Mouse (Mus musculus): ENCODE measurements around the gene Acbd5. TPM values are rescaled to one million over a fixed set of nuclear protein-coding genes. Genes with fewer than 3 reads are reported as not detected.
A peak's percentile ranks its signal among the peaks of the same experiment; 100 is the strongest.

The Acbd5 gene
- polyA plus RNA-seq, 1 experiment from 2014 or later = 32.0 TPM

- H3K9me3 ChIP-seq (ENCODE audit: control insufficient read depth, low read length) = no peaks in the 10 kb centered on the region
- no peak overlapping the region for H3K9ac ChIP-seq (ENCODE audit: low read length)
- H3K36me3 ChIP-seq (ENCODE audit: control insufficient read depth, insufficient read depth, low read length) = no peaks in the 10 kb centered on the region
- WGBS = 70% methylated on average over 2 of the region's 2 CpGs
- ATAC-seq (ENCODE audit: low read depth) = no peak
- no peak overlapping the region for H3K4me3 ChIP-seq (ENCODE audit: low read length)
- no peak overlapping the region for H3K27ac ChIP-seq (ENCODE audit: low read length)
- no peaks in the 10 kb centered on the region for H3K4me1 ChIP-seq (replicated peaks; ENCODE audit: control insufficient read depth, insufficient read depth, low read length)
- H3K27me3 ChIP-seq (ENCODE audit: control insufficient read depth, insufficient read depth, low read depth, low read length) = no peaks in the 10 kb centered on the region
- no peak overlapping the region for H3K4me2 ChIP-seq (ENCODE audit: low read depth, low read length)
These were observed 16.1 kb upstream of the Acbd5 start for GRCm38 (mm10) chr2:23051890-23052289.

GRCm38 (mm10) chr2:23052523-23052922, 15.4 kb upstream of the Acbd5 start:
- Histone ChIP-seq H3K4me2 (ENCODE audit: low read depth, low read length) (no peak overlapping the region), H3K36me3 (ENCODE audit: control insufficient read depth, insufficient read depth, low read length) (no peaks in the 10 kb centered on the region), H3K9ac (ENCODE audit: low read length) (no peak overlapping the region), H3K9me3 (ENCODE audit: control insufficient read depth, low read length) (no peaks in the 10 kb centered on the region), H3K4me1 (replicated peaks; ENCODE audit: control insufficient read depth, insufficient read depth, low read length) (no peaks in the 10 kb centered on the region), H3K4me3 (ENCODE audit: low read length) (no peak overlapping the region), H3K27ac (ENCODE audit: low read length) (no peak overlapping the region), H3K27me3 (ENCODE audit: control insufficient read depth, insufficient read depth, low read depth, low read length) (no peaks in the 10 kb centered on the region)
- no peak for ATAC-seq (ENCODE audit: low read depth)
- WGBS = 67% methylated on average over 6 of the region's 6 CpGs

- Histone ChIP-seq H3K27ac (ENCODE audit: low read length) (peak overlapping the region; percentile 92), H3K4me3 (ENCODE audit: low read length) (peak overlapping the region; percentile 56), H3K9me3 (ENCODE audit: control insufficient read depth, low read length) (no peaks in the 10 kb centered on the region), H3K36me3 (ENCODE audit: control insufficient read depth, insufficient read depth, low read length) (no peaks in the 10 kb centered on the region), H3K9ac (ENCODE audit: low read length) (peak overlapping the region; percentile 71), H3K27me3 (ENCODE audit: control insufficient read depth, insufficient read depth, low read depth, low read length) (no peaks in the 10 kb centered on the region), H3K4me2 (ENCODE audit: low read depth, low read length) (peak overlapping the region; percentile 91), H3K4me1 (replicated peaks; ENCODE audit: control insufficient read depth, insufficient read depth, low read length) (no peaks in the 10 kb centered on the region)
- ATAC-seq (ENCODE audit: low read depth) = peak; percentile 61
- WGBS = under 1% methylated on average over 21 of the region's 21 CpGs
These were observed 387 bp downstream of the Acbd5 start for GRCm38 (mm10) chr2:23068370-23068737.

GRCm38 (mm10) chr2:23068894-23069744, 1.2 kb downstream of the Acbd5 start:
- peak overlapping the region; percentile 56 for H3K4me3 ChIP-seq (ENCODE audit: low read length)
- H3K27me3 ChIP-seq (ENCODE audit: control insufficient read depth, insufficient read depth, low read depth, low read length) = no peaks in the 10 kb centered on the region
- WGBS = under 1% methylated on average over 50 of the region's 50 CpGs
- peak overlapping the region; percentile 71 for H3K9ac ChIP-seq (ENCODE audit: low read length)
- ATAC-seq (ENCODE audit: low read depth) = peak; percentile 92
- H3K4me1 ChIP-seq (replicated peaks; ENCODE audit: control insufficient read depth, insufficient read depth, low read length) = no peaks in the 10 kb centered on the region
- H3K36me3 ChIP-seq (ENCODE audit: control insufficient read depth, insufficient read depth, low read length) = no peaks in the 10 kb centered on the region
- peak overlapping the region; percentile 91 for H3K4me2 ChIP-seq (ENCODE audit: low read depth, low read length)
- peak overlapping the region; percentile 92 for H3K27ac ChIP-seq (ENCODE audit: low read length)
- H3K9me3 ChIP-seq (ENCODE audit: control insufficient read depth, low read length) = no peaks in the 10 kb centered on the region

GRCm38 (mm10) chr2:23070491-23070890, 2.5 kb downstream of the Acbd5 start:
- H3K27me3 ChIP-seq (ENCODE audit: control insufficient read depth, insufficient read depth, low read depth, low read length) = no peaks in the 10 kb centered on the region
- H3K4me3 ChIP-seq (ENCODE audit: low read length) = no peak overlapping the region
- H3K36me3 ChIP-seq (ENCODE audit: control insufficient read depth, insufficient read depth, low read length) = peaks cover 3% of the 10 kb centered on the region; the same call in 1 of the 2 replicates
- ATAC-seq (ENCODE audit: low read depth) = no peak
- no peak overlapping the region for H3K4me2 ChIP-seq (ENCODE audit: low read depth, low read length)
- H3K9me3 ChIP-seq (ENCODE audit: control insufficient read depth, low read length) = no peaks in the 10 kb centered on the region
- H3K9ac ChIP-seq (ENCODE audit: low read length) = no peak overlapping the region
- 91% methylated on average over 2 of the region's 2 CpGs for WGBS
- H3K27ac ChIP-seq (ENCODE audit: low read length) = no peak overlapping the region
- H3K4me1 ChIP-seq (replicated peaks; ENCODE audit: control insufficient read depth, insufficient read depth, low read length) = no peaks in the 10 kb centered on the region

GRCm38 (mm10) chr2:23071406-23071805, 3.4 kb downstream of the Acbd5 start:
- Histone ChIP-seq H3K4me3 (ENCODE audit: low read length) (no peak overlapping the region), H3K9me3 (ENCODE audit: control insufficient read depth, low read length) (no peaks in the 10 kb centered on the region), H3K36me3 (ENCODE audit: control insufficient read depth, insufficient read depth, low read length) (peaks cover 6% of the 10 kb centered on the region), H3K27ac (ENCODE audit: low read length) (no peak overlapping the region), H3K9ac (ENCODE audit: low read length) (no peak overlapping the region), H3K27me3 (ENCODE audit: control insufficient read depth, insufficient read depth, low read depth, low read length) (no peaks in the 10 kb centered on the region), H3K4me2 (ENCODE audit: low read depth, low read length) (no peak overlapping the region), H3K4me1 (replicated peaks; ENCODE audit: control insufficient read depth, insufficient read depth, low read length) (no peaks in the 10 kb centered on the region)
- WGBS = 66% methylated on average over 1 of the region's 1 CpGs
- ATAC-seq (ENCODE audit: low read depth) = no peak

- H3K4me2 ChIP-seq (ENCODE audit: low read depth, low read length) = no peak overlapping the region
- ATAC-seq (ENCODE audit: low read depth) = no peak
These were observed 7.9 kb downstream of the Acbd5 start for GRCm38 (mm10) chr2:23075846-23076245.

GRCm38 (mm10) chr2:23076783-23077182, 8.8 kb downstream of the Acbd5 start:
- ATAC-seq (ENCODE audit: low read depth) = no peak
- Histone ChIP-seq H3K9me3 (ENCODE audit: control insufficient read depth, low read length) (0 out of 2 replicates have a peak, but pooled peaks cover 2% of the 10 kb centered on the region), H3K36me3 (ENCODE audit: control insufficient read depth, insufficient read depth, low read length) (peaks cover 19% of the 10 kb centered on the region)

More at GRCm38 (mm10) chr2:23075846-23076245, 7.9 kb downstream of the Acbd5 start:
- Histone ChIP-seq H3K9ac (ENCODE audit: low read length) (no peak overlapping the region), H3K4me3 (ENCODE audit: low read length) (no peak overlapping the region), H3K36me3 (ENCODE audit: control insufficient read depth, insufficient read depth, low read length) (peaks cover 19% of the 10 kb centered on the region), H3K27me3 (ENCODE audit: control insufficient read depth, insufficient read depth, low read depth, low read length) (no peaks in the 10 kb centered on the region), H3K9me3 (ENCODE audit: control insufficient read depth, low read length) (0 out of 2 replicates have a peak, but pooled peaks cover 2% of the 10 kb centered on the region), H3K27ac (ENCODE audit: low read length) (no peak overlapping the region), H3K4me1 (replicated peaks; ENCODE audit: control insufficient read depth, insufficient read depth, low read length) (no peaks in the 10 kb centered on the region)

GRCm38 (mm10) chr2:23077693-23078092, 9.7 kb downstream of the Acbd5 start:
- no peak for ATAC-seq (ENCODE audit: low read depth)
- H3K36me3 ChIP-seq (ENCODE audit: control insufficient read depth, insufficient read depth, low read length) = peaks cover 19% of the 10 kb centered on the region
- 83% methylated on average over 5 of the region's 5 CpGs for WGBS

More at GRCm38 (mm10) chr2:23076783-23077182, 8.8 kb downstream of the Acbd5 start:
- no peak overlapping the region for H3K4me3 ChIP-seq (ENCODE audit: low read length)
- H3K4me1 ChIP-seq (replicated peaks; ENCODE audit: control insufficient read depth, insufficient read depth, low read length) = no peaks in the 10 kb centered on the region
- no peak overlapping the region for H3K9ac ChIP-seq (ENCODE audit: low read length)
- no peak overlapping the region for H3K27ac ChIP-seq (ENCODE audit: low read length)
- no peak overlapping the region for H3K4me2 ChIP-seq (ENCODE audit: low read depth, low read length)
- no peaks in the 10 kb centered on the region for H3K27me3 ChIP-seq (ENCODE audit: control insufficient read depth, insufficient read depth, low read depth, low read length)

More at GRCm38 (mm10) chr2:23077693-23078092, 9.7 kb downstream of the Acbd5 start:
- Histone ChIP-seq H3K9ac (ENCODE audit: low read length) (no peak overlapping the region), H3K27ac (ENCODE audit: low read length) (no peak overlapping the region), H3K4me2 (ENCODE audit: low read depth, low read length) (no peak overlapping the region), H3K9me3 (ENCODE audit: control insufficient read depth, low read length) (0 out of 2 replicates have a peak, but pooled peaks cover 2% of the 10 kb centered on the region), H3K27me3 (ENCODE audit: control insufficient read depth, insufficient read depth, low read depth, low read length) (no peaks in the 10 kb centered on the region), H3K4me1 (replicated peaks; ENCODE audit: control insufficient read depth, insufficient read depth, low read length) (no peaks in the 10 kb centered on the region), H3K4me3 (ENCODE audit: low read length) (no peak overlapping the region)

Data from lung, embryonic 16.5 days (tissue).